Mouse (Mus musculus) heart, embryonic 13.5 days (tissue): ENCODE results near the gene Ogg1. TPM values are rescaled to one million over a fixed set of nuclear protein-coding genes. Genes with fewer than 3 reads are reported as not detected.
"Not testable (repeated sequence)": the region's sequence is repeated elsewhere in the genome, so short reads cannot be mapped to it uniquely, and the experiment has no call there.

ENCODE experiments used
- ATAC-seq: fragments of 200-750 bp; cut with Nextera tagmentation; 2 replicates; pipeline ENCODE4 v1.8.0; 2017; ENCODE audit warnings: moderate TSS enrichment; ENCODE audit not compliant: insufficient number of reproducible peaks, low FRiP score, low TSS enrichment; ENCODE audit errors: extremely low read depth
- H3K27ac ChIP-seq: fragments of 300-500 bp; sonication (generic); replicated peaks from 2 replicates; pipeline ENCODE4 v1.5.1; 2015; ENCODE audit warnings: moderate library complexity, mild to moderate bottlenecking, inconsistent platforms
- H3K27me3 ChIP-seq: fragments of 300-500 bp; sonication (generic); replicated peaks from 2 replicates; pipeline ENCODE4 v1.6.1; 2015; ENCODE audit warnings: mild to moderate bottlenecking, inconsistent platforms
- H3K36me3 ChIP-seq: fragments of 300-500 bp; sonication (generic); 2 replicates; pipeline ENCODE4 v1.6.1; 2015; ENCODE audit warnings: mild to moderate bottlenecking, inconsistent platforms
- H3K4me1 ChIP-seq: fragments of 300-500 bp; sonication (generic); 2 replicates; pipeline ENCODE4 v1.6.1; 2015; ENCODE audit warnings: inconsistent platforms
- H3K4me2 ChIP-seq: fragments of 300-500 bp; sonication (generic); 2 replicates; pipeline ENCODE4 v1.6.1; 2015; ENCODE audit warnings: inconsistent platforms, mild to moderate bottlenecking, moderate library complexity
- H3K4me3 ChIP-seq: fragments of 300-500 bp; sonication (generic); 2 replicates; pipeline ENCODE4 v1.5.1; 2015; ENCODE audit warnings: moderate library complexity, mild to moderate bottlenecking, inconsistent platforms
- H3K9ac ChIP-seq: fragments of 300-500 bp; sonication (generic); 2 replicates; pipeline ENCODE4 v1.6.1; 2015; ENCODE audit warnings: inconsistent platforms, mild to moderate bottlenecking, moderate library complexity
- H3K9me3 ChIP-seq: fragments of 300-500 bp; sonication (generic); 2 replicates; pipeline ENCODE4 v1.6.1; 2016; ENCODE audit warnings: inconsistent platforms
- WGBS: fragments of 180-500 bp; shearing (Covaris S2); methylation state at CpG from one replicate; pipeline ENCODE4 v1.1.7; 2015; ENCODE audit warnings: mixed read lengths; 5-methylcytosine and 5-hydroxymethylcytosine counted together
- polyA plus RNA-seq: library from polyadenylated mRNA; unstranded; fragments of >200 nt; fragmentation: Nextera tagmentation; extraction: Ambion mirVana; gene quantifications from 2 replicates; pipeline ENCODE4 v1.2.1, GENCODE M21; 2015

Gene Ogg1
- polyA plus RNA-seq, 1 experiment from 2014 or later = 9.5 TPM

DNA sequence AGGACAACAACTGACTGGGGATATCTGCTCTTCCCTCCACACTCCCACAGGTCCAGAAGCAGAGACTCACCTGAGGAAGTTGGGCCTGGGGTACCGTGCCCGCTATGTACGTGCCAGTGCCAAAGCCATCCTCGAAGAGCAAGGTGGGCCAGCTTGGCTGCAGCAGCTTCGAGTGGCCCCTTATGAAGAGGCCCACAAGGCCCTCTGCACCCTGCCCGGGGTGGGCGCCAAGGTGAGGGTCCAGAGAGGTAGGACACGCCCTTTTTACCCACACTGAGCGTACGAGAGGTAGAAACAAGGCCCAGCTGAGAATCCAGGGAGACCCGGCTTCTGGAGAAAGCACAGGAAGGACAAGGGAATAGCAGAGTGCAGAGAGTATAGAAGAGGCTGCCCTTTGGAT is 4.9 kb downstream of the Ogg1 start:
- Histone ChIP-seq H3K4me3 (no peak overlapping the region), H3K27me3 (no peaks in the 10 kb centered on the region), H3K27ac (no peak overlapping the region), H3K4me2 (no peak overlapping the region), H3K4me1 (peaks cover 35% of the 10 kb centered on the region), H3K36me3 (peaks cover 65% of the 10 kb centered on the region), H3K9me3 (no peaks in the 10 kb centered on the region), H3K9ac (no peak overlapping the region)
- ATAC-seq = no peak
- 85% methylated on average over 11 of the region's 11 CpGs for WGBS

DNA sequence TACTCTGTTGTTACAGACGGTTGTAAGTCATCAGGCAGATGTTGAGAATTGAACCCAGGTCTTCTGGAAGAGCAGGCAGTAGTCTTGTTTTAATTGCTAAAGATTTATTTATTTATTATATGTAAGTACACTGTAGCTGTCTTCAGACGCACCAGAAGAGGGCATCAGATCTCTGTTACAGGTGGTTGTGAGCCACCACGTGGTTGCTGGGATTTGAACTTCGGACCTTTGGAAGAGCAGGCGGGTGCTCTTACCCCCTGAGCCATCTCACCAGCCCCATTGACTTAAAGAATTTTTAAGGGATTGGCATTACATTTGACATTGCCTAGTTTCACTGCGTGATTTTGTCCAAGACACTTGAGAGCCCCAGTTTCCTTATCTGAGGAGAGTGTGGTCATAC is 6.0 kb downstream of the Ogg1 start:
- not testable (repeated sequence) for H3K9me3 ChIP-seq, H3K4me2 ChIP-seq, H3K27me3 ChIP-seq, H3K4me3 ChIP-seq, H3K9ac ChIP-seq, ATAC-seq
- Histone ChIP-seq H3K36me3 (peaks cover 74% of the 10 kb centered on the region), H3K27ac (peak overlapping the region; percentile 84), H3K4me1 (peaks cover 40% of the 10 kb centered on the region)
- 69% methylated on average over 6 of the region's 6 CpGs for WGBS

DNA sequence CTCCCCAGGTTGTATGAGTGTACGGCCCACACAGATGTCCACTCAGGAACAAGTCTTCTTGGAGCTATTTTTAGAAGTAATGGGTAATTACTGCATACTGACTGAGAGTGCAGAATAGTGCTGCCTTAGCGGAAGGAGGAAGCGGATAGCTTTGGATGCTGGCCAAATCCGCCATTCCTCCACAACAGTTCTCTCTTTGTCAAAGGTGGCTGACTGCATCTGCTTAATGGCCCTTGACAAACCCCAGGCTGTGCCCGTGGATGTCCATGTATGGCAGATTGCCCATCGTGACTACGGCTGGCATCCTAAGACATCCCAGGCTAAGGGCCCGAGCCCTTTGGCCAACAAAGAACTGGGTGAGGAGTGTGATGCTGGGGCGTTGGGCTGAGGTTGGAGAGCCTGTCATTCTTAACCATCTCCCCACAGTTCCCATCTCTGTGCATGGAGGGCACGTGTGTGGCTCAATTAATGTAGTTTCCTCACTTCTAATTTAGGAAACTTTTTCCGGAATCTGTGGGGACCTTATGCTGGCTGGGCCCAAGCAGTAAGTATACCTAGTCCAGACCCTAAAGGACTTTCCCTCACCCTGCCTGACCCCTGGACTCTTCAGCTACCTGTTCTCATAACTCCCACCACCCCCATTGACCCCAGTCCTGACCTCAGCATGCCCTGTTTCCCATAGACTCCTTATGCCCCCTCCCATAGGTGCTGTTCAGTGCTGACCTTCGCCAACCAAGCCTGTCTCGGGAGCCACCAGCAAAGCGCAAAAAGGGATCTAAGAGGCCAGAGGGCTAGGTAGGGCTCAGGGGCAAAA is 6.6 kb downstream of the Ogg1 start:
- H3K9ac ChIP-seq = 0 out of 2 replicates have a peak overlapping the region, but pooled peaks have one; percentile 33
- peak overlapping the region; percentile 84 for H3K27ac ChIP-seq
- H3K4me1 ChIP-seq = peaks cover 35% of the 10 kb centered on the region
- WGBS = 37% methylated on average over 14 of the region's 14 CpGs
- H3K36me3 ChIP-seq = peaks cover 80% of the 10 kb centered on the region
- H3K4me3 ChIP-seq = no peak overlapping the region
- H3K9me3 ChIP-seq = no peaks in the 10 kb centered on the region
- no peak overlapping the region for H3K4me2 ChIP-seq
- no peaks in the 10 kb centered on the region for H3K27me3 ChIP-seq
- 0 out of 2 replicates have a peak, but pooled peaks have one; percentile 17 for ATAC-seq

DNA sequence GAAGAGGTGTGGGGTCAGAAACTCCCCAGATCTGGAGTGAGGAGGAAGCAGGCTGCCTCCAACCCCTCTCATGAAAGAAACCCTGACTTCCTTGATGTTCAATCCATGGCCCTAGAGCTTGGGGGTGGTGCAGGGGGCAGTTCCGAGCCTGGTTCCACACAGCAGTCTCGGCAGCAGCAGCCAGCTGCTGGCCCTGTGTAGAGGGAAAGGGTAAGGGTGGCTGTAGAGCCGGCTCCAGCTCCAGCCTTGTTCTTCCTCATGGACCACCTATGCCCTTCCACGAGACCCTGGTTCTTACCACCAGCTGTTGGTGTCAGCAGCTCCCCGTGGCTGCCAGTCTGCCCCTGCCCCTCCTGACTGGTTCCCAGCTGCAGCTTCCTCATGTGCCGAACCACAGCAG is 7.4 kb downstream of the Ogg1 start:
- Histone ChIP-seq H3K27ac (peak overlapping the region; percentile 22; the same call in 1 of the 2 replicates), H3K9me3 (no peaks in the 10 kb centered on the region), H3K4me3 (no peak overlapping the region), H3K36me3 (peaks cover 81% of the 10 kb centered on the region), H3K9ac (no peak overlapping the region), H3K4me2 (no peak overlapping the region), H3K4me1 (peaks cover 32% of the 10 kb centered on the region), H3K27me3 (no peaks in the 10 kb centered on the region)
- no peak for ATAC-seq
- 71% methylated on average over 6 of the region's 6 CpGs for WGBS

DNA sequence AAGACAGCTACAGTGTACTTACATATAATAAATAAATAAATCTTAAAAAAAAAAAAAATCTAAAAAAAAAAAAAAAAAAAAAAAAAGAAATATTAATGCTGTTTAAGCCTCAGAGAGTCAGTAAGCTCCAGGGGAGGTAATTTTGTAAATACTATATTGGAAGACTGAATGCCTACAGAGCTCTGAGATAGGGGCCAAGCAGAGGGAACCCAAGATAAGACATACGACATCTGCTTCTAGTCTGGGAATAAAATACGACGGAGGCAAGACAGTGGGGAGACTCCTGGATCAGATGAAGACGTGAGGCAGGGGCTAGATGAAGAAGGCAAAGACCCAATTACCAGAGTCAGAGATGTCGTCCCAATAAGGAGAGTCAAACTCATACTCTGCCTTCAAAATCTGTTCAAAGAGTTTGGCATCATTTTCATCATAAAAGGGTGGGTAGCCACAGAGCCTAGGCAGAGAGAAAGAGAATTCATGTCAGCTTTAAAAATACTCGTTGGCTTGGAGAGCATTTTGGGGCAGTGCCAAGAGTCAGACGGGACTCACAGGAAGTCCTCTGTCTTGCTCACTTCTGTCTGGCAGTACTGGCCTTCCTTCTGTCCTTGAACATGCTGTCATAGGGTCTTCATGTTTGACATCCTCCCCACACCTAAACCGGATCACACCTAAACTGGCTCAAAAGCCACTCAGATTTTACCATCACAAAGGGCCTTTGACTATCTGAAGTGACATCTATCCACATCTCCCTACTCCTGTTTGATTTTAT is 10.3 kb downstream of the Ogg1 start:
- Histone ChIP-seq H3K9me3 (no peaks in the 10 kb centered on the region), H3K27ac (peak overlapping the region; percentile 56), H3K4me3 (no peak overlapping the region), H3K4me2 (no peak overlapping the region), H3K9ac (peak overlapping the region; percentile 40; the same call in 1 of the 2 replicates), H3K4me1 (peaks cover 43% of the 10 kb centered on the region), H3K36me3 (peaks cover 83% of the 10 kb centered on the region), H3K27me3 (no peaks in the 10 kb centered on the region)
- ATAC-seq = no peak
- 46% methylated on average over 8 of the region's 8 CpGs for WGBS

DNA sequence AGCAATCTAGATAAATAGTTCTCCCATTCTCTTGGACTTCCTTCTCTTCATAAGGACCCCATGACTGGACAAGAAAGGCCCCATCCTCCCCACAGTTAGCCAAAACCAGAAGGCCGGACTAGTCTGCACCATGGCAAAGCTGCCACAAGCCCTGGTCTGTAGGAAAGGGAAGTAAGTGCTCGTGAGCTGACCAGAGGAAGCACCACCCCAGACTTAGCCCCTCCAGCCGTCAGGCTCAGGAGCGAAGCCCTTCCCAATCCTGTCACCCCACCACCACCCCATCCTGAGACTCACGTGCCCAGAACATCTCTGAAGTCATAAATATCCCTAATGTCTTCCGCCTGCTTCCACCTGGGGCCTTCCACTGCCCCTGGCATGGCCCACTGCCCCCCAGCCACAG is 14.8 kb downstream of the Ogg1 start:
- Histone ChIP-seq H3K4me3 (peak overlapping the region; percentile 21; the same call in 1 of the 2 replicates), H3K9ac (peak overlapping the region; percentile 92), H3K4me2 (peak overlapping the region; percentile 82), H3K36me3 (peaks cover 45% of the 10 kb centered on the region), H3K4me1 (peaks cover 52% of the 10 kb centered on the region), H3K27me3 (no peaks in the 10 kb centered on the region), H3K9me3 (no peaks in the 10 kb centered on the region), H3K27ac (peak overlapping the region; percentile 54)
- ATAC-seq = no peak
- WGBS = 72% methylated on average over 6 of the region's 6 CpGs

DNA sequence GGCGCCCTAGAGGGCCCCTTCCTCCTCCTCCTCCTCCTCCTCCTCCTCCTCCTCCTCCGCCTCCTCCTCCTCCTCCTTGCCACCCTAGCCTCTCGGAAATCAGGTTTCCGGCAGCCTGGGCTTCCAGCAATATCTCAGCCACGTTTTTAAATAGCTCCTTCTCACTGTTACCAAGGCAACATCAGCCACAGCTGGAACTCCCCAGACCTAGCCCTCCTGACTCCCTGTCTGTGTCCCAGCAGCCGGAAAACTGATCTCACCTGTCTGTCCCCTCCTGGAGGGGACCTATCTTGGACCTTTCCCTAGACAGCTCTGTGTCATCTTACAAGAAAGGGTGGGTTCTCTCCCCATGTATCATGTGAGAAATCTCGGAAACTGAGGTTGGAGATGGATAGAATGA is 15.5 kb downstream of the Ogg1 start:
- Histone ChIP-seq H3K27ac (peak overlapping the region; percentile 70), H3K9me3 (no peaks in the 10 kb centered on the region), H3K9ac (peak overlapping the region; percentile 92), H3K4me2 (peak overlapping the region; percentile 82), H3K4me3 (peak overlapping the region; percentile 71), H3K27me3 (no peaks in the 10 kb centered on the region), H3K4me1 (peaks cover 47% of the 10 kb centered on the region), H3K36me3 (peaks cover 40% of the 10 kb centered on the region)
- 18% methylated on average over 4 of the region's 7 CpGs for WGBS
- no peak for ATAC-seq

DNA sequence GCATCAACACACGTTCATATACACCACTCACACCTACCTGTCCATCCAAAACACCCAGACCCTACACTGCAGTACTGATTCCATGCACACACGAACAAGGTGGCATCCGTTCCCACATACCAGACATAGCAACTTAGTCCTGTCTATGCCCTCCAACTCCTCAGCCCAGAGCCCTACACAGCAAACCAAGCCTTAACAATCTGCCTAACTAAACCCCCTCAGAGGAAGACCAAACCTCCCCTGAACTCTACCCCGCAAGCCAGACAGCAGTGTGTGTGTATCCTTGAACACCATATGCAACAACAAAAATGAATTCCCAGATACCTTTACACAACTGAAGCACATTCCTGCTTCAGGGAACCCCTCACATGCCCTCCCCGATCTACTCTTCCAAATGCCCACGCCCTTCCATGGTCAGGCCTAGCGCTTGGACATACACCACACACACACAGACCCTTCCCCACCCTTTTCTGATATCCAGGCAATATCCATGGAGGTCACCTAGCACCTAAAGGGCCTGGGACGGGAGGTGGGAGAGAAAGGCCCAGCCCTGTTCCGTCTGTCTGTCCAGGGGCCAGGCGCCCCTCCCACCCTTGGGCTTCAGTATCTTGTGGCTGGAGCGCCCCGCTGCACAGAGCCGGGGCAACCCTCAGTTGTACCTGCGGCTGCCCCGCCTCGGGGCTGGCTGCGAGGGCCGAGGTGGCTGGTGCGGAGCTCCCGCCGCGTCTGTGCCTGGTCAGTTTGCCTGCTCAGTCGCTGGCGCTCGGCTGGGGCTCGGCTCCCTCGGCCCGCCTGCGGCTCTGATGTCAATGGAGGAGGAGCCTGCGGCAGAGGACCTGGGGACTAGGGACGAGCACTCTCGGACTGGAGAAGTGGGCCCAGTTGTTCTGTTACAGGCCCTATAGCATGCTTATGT is 16.7 kb downstream of the Ogg1 start, which contains the start of gene Camk1:
Gene Camk1 (minus strand): TSS at position 808 of the 916 bp plus-strand sequence.
- peaks cover 41% of the 10 kb centered on the region for H3K4me1 ChIP-seq
- H3K4me2 ChIP-seq = peak within 1 kb of the TSS; percentile 82
- peaks cover 29% of the 10 kb centered on the region for H3K36me3 ChIP-seq
- H3K9me3 ChIP-seq = no peaks in the 10 kb centered on the region
- H3K27me3 ChIP-seq = no peaks in the 10 kb centered on the region
- 11% methylated on average over 32 of the region's 32 CpGs for WGBS
- peak within 1 kb of the TSS; percentile 92 for H3K9ac ChIP-seq
- peak within 1 kb of the TSS; percentile 71 for H3K4me3 ChIP-seq
- peak; percentile 61; the same call in 1 of the 2 replicates for ATAC-seq
- H3K27ac ChIP-seq = peak within 1 kb of the TSS; percentile 70

DNA sequence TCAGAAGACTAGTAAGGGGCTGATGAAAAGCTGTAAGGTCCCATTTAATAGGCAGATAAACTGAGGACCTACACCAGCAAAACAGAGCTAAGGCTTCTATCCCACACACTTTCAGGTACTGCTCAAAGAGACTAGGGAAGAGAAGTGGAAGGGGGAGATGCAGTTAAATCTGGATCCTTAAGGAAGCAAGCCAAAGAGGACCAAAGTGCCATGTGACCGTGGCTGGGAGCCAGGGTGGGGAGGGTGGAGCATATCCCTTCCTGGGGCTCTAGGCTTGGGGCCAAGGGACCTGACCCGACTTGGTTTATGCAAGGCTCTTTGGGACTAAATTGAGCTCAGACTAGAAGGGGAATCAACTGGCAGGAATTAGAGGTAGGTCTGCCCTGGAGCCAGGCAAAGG is 17.5 kb downstream of the Ogg1 start:
- Histone ChIP-seq H3K9me3 (no peaks in the 10 kb centered on the region), H3K4me1 (peaks cover 41% of the 10 kb centered on the region), H3K9ac (peak overlapping the region; percentile 92), H3K4me2 (peak overlapping the region; percentile 82), H3K36me3 (peaks cover 20% of the 10 kb centered on the region), H3K27me3 (no peaks in the 10 kb centered on the region), H3K4me3 (peak overlapping the region; percentile 71; the same call in 1 of the 2 replicates), H3K27ac (peak overlapping the region; percentile 70)
- no peak for ATAC-seq
- 40% methylated on average over 2 of the region's 2 CpGs for WGBS

DNA sequence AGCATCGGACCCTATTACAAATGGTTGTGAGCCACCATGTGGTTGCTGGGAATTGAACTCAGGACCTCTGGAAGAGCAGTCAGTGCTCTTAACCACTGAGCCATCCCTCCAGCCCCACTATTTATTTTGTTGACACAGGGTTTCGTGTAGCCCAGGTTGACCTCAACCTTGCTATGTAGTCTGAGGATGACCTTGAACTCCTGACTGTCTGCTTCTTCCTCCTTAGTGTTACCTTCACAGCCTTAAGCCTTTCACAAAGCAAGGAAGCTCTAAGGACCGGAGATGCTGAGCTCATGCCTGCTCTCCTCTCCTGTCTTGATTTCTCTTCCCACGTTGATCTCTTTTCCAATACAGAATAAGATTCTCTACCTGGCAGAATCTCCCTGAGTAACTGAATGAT is 20.1 kb downstream of the Ogg1 start:
- ATAC-seq = no peak
- no peak overlapping the region for H3K4me3 ChIP-seq
- H3K27me3 ChIP-seq = no peaks in the 10 kb centered on the region
- peaks cover 27% of the 10 kb centered on the region for H3K4me1 ChIP-seq
- H3K9me3 ChIP-seq = no peaks in the 10 kb centered on the region
- no peak overlapping the region for H3K27ac ChIP-seq
- no peak overlapping the region for H3K4me2 ChIP-seq
- H3K36me3 ChIP-seq = no peaks in the 10 kb centered on the region
- H3K9ac ChIP-seq = no peak overlapping the region
- WGBS = 72% methylated on average over 4 of the region's 4 CpGs
